Mouse (Mus musculus): ENCODE results near the gene Bcan.
A peak's percentile ranks its signal among the peaks of the same experiment; 100 is the strongest.

Gene Bcan

GRCm38 (mm10) chr3:88000181-88000580 lies at the start of gene Bcan:
TSS of gene Bcan (minus strand) at chr3:88000230.
- DNase-seq (ENCODE audit: low spot score): no peak

- DNase-seq (ENCODE audit: low spot score): no peak
Observed at GRCm38 (mm10) chr3:88049532-88049931, 49.5 kb upstream of the Bcan start.

- DNase-seq (ENCODE audit: low spot score): peak; percentile 94
Observed at GRCm38 (mm10) chr3:88042661-88043421, 42.8 kb upstream of the Bcan start, which contains the start of gene Gpatch4. TSS of gene Gpatch4 (plus strand) at chr3:88043108.

- no peak for DNase-seq (ENCODE audit: low spot score)
Observed at GRCm38 (mm10) chr3:88035561-88036293, 35.7 kb upstream of the Bcan start.

GRCm38 (mm10) chr3:88033506-88033905 lies 33.5 kb upstream of the Bcan start:
- no peak for DNase-seq (ENCODE audit: low spot score)

- DNase-seq (ENCODE audit: low spot score): peak; percentile 62
Observed at GRCm38 (mm10) chr3:88030608-88031395, 30.8 kb upstream of the Bcan start.

GRCm38 (mm10) chr3:88027434-88028186 lies 27.6 kb upstream of the Bcan start, which contains the start of gene Hapln2:
TSS of gene Hapln2 (minus strand) at chr3:88027583.
- peak; percentile 64 for DNase-seq (ENCODE audit: low spot score)

- DNase-seq (ENCODE audit: low spot score): no peak
Observed at GRCm38 (mm10) chr3:88026823-88027222, 26.8 kb upstream of the Bcan start.

- DNase-seq (ENCODE audit: low spot score): no peak
Observed at GRCm38 (mm10) chr3:88023192-88024074, 23.4 kb upstream of the Bcan start.

GRCm38 (mm10) chr3:88022322-88023191 lies 22.5 kb upstream of the Bcan start:
- DNase-seq (ENCODE audit: low spot score): peak; percentile 90

- no peak for DNase-seq (ENCODE audit: low spot score)
Observed at GRCm38 (mm10) chr3:88010634-88011265, 10.7 kb upstream of the Bcan start.

GRCm38 (mm10) chr3:88005822-88006786 lies 6.1 kb upstream of the Bcan start:
- DNase-seq (ENCODE audit: low spot score): no peak

GRCm38 (mm10) chr3:88002291-88002976 lies 2.4 kb upstream of the Bcan start:
- DNase-seq (ENCODE audit: low spot score): no peak

- no peak for DNase-seq (ENCODE audit: low spot score)
Observed at GRCm38 (mm10) chr3:88000816-88001595, 976 bp upstream of the Bcan start.

GRCm38 (mm10) chr3:87999243-87999895 lies 661 bp downstream of the Bcan start:
- DNase-seq (ENCODE audit: low spot score): no peak

- no peak for DNase-seq (ENCODE audit: low spot score)
Observed at GRCm38 (mm10) chr3:87998747-87999146, 1.3 kb downstream of the Bcan start.
